Mouse (Mus musculus): ENCODE data around the gene Gm8082. TPM values are rescaled to one million over a fixed set of nuclear protein-coding genes. Genes with fewer than 3 reads are reported as not detected.

The Gm8082 gene
- total RNA-seq (2023) = not detected

DNA sequence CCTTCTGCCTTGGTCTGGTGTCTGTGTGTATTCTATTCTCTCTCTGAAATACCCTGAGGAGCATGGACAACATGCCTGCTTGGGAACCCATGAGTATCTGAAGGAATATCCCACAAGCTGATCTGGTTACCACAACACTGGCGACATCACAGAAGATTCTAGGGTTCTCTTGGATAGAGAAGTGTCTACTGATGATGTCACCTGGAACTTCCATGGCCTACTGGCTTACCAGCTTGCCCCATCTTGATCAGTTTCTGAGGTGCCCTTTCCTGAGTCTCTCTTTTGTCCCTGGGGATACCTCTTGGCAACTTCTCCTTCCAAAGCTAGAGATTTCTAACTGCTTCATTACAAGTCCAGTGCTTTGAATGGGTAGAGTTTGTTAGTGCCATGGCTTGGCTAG is at the start of gene Gm8082:
TSS of gene Gm8082 (minus strand) at position 101 of the 400 bp plus-strand sequence.

DNA sequence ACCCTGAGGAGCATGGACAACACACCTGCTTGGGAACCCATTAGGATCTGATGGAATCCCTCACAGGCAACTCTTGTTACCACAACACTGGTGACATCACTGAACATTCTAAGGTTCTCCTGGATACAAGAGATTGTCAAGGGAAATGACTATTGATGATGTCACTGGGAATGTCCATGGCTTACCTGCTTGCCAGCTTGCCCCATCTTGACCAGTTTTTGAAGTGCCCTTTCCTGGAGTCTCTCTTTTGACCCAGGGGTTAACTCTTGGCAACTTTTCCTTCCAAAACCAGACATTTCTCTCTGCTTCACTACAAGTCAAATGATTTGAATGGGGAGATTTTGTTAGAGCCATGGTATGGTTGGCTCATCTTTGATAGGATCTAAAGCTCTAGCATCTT is 22.1 kb upstream of the Gm8082 start, which contains the start of gene Gm10376:
TSS of gene Gm10376 (minus strand) at position 101 of the 400 bp plus-strand sequence.

Other genes starting within 250 kb of the Gm8082 start
- gene Gm3015, start 224.8 kb downstream of the Gm8082 start, total RNA-seq (2023) = not detected
- gene Gm10377, start 195.6 kb downstream of the Gm8082 start, total RNA-seq (2023) = not detected
- gene Gm21977, start 140.1 kb downstream of the Gm8082 start, total RNA-seq (2023) = not detected
- not detected for gene Gm10376, start 22.0 kb upstream of the Gm8082 start, total RNA-seq (2023)
- gene Gm8094, start 83.0 kb upstream of the Gm8082 start, total RNA-seq (2023) = not detected
- gene Gm8104, start 107.0 kb upstream of the Gm8082 start, total RNA-seq (2023) = not detected
- gene Gm7233, start 186.2 kb upstream of the Gm8082 start, total RNA-seq (2023) = not detected
- gene Gm8122, start 241.7 kb upstream of the Gm8082 start, total RNA-seq (2023) = not detected

Measured in neutrophil, adult 59 days (primary cell).